Mouse (Mus musculus): Measurements from ENCODE around the gene D10Jhu81e.
A peak's percentile ranks its signal among the peaks of the same experiment; 100 is the strongest.
"Not testable (repeated sequence)": the region's sequence is repeated elsewhere in the genome, so short reads cannot be mapped to it uniquely, and the experiment has no call there.

D10Jhu81e gene

DNA sequence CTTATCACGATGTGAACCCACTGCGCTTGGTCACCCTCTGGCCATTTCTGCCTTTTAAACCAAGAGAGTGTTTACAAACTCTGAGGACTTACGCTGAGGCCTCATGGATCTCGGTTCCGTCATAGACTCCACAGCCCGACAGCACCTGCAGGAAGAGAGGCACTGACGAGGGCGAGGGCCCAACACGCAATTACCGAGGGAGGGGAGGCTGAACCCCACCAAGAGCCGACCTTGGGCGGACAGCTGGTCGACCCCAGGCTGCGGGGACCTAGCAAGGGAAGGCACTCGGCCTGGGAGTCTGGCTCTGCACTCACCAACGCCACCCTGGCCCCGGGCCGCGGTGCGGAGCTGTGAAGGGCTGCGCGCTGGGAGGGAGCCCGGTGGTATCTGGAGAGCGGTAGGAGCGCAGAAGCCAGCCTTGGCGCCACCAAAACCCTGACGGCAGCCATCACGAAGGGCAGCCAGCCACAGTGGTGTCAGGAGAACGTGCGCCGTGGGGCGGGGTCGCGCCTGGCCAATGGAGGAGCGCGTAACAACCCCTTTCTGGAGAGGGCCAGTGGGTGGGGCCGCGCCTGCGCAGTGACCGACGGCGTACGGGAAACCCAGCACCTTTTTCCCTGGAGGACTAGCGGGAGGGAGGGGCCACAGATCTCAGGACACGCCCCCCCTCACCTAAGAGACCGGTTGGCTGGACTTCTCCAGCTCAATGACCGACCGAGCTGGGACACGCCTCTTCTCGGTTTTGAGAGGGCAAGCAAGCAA is at the start of gene D10Jhu81e:
TSS of gene D10Jhu81e (minus strand) at position 502 of the 762 bp plus-strand sequence.
- peaks cover 3% of the 10 kb centered on the region; the same call in 1 of the 2 replicates for H3K36me3 ChIP-seq (ENCODE audit: control insufficient read depth, insufficient read depth, low read length, poor library complexity, severe bottlenecking)
- DNase-seq (ENCODE audit: low read depth, low spot score): peak; percentile 99
- no peaks in the 10 kb centered on the region for H3K27me3 ChIP-seq (ENCODE audit: control insufficient read depth, insufficient read depth, low read length, poor library complexity, severe bottlenecking)

DNA sequence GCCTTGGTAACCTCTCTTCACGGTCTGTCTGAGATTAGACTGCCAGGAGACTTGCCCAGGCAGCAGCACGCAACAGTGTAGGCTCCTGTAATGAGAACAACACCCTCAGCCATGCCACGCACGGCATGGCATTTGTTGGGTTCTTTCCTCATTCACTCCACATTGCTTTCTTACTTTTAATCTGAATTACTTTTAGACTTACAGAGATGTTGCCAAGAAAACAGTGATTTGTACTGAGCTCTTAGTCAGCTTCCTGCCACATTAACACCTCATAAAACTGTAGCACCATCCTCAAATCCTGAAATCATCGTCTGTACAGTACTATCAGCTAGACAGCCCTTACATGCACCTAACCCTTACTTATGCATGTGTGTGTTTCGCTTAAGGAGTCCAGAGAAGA is 49.0 kb upstream of the D10Jhu81e start:
- no peak for DNase-seq (ENCODE audit: low read depth, low spot score)
- no peaks in the 10 kb centered on the region; the same call in 1 of the 2 replicates for H3K27me3 ChIP-seq (ENCODE audit: control insufficient read depth, insufficient read depth, low read length, poor library complexity, severe bottlenecking)

DNA sequence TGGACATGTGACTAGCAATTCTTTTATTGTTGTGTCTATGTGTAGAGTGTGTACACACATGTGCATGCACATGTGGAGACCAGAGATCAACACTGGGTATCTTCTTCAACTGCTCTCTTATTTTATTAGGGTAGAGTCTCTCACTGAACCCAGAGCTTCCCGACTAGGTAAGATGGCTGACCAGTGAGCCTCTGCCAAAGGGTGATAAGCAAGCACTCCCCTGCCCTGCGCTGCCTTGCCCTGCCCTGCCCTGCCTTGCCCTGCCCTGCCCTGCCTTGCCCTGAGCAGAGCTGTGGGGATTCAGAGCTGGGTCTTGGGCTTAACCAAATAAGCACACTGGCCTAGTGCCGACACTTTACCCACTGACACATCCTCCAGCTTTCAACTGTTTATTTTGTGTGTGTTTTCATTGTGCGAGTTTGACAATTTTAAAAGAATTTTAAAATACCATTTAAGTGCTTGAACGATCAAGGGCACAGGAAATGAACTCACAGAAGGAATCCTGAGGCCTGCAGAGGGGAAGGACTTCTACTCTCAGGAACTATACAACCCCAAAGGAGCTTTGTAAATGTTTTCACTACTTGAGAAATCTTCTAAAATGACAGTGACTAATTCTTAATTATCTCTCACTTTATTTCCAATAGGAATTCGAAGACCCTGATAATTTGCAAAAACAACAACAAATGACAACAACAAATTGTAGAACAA is 46.9 kb upstream of the D10Jhu81e start:
- peaks cover 16% of the 10 kb centered on the region for H3K36me3 ChIP-seq (ENCODE audit: control insufficient read depth, insufficient read depth, low read length, poor library complexity, severe bottlenecking)
- H3K27me3 ChIP-seq (ENCODE audit: control insufficient read depth, insufficient read depth, low read length, poor library complexity, severe bottlenecking): no peaks in the 10 kb centered on the region; the same call in 1 of the 2 replicates
- no peak for DNase-seq (ENCODE audit: low read depth, low spot score)

More for the DNA sequence above, 49.0 kb upstream of the D10Jhu81e start:
- H3K36me3 ChIP-seq (ENCODE audit: control insufficient read depth, insufficient read depth, low read length, poor library complexity, severe bottlenecking): peaks cover 13% of the 10 kb centered on the region

GRCm38 (mm10) chr10:78214371-78214770 is 44.8 kb upstream of the D10Jhu81e start:
- H3K27me3 ChIP-seq (ENCODE audit: control insufficient read depth, insufficient read depth, low read length, poor library complexity, severe bottlenecking): no peaks in the 10 kb centered on the region; the same call in 1 of the 2 replicates
- H3K36me3 ChIP-seq (ENCODE audit: control insufficient read depth, insufficient read depth, low read length, poor library complexity, severe bottlenecking): peaks cover 22% of the 10 kb centered on the region
- DNase-seq (ENCODE audit: low read depth, low spot score): no peak

DNA sequence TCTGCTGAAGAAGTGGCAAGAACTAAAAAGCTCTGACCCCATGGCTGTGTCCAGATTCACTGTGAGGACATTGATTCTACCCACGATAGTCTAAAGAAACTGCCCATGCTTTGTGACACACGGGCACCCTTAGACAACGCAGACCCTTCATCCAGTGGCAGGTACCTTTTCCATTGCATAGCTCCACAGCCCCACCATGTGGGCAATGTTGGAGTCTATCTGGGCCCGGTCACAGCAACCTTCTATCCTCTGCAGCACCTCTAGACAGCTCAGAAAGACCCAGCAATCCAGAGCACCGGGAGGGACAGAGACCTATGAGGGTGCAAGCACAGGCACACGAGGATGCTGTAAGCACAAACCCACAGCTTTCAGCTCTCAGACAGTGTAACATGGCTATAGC is 41.7 kb upstream of the D10Jhu81e start:
- Histone ChIP-seq H3K27me3 (ENCODE audit: control insufficient read depth, insufficient read depth, low read length, poor library complexity, severe bottlenecking) (no peaks in the 10 kb centered on the region), H3K36me3 (ENCODE audit: control insufficient read depth, insufficient read depth, low read length, poor library complexity, severe bottlenecking) (peaks cover 16% of the 10 kb centered on the region)
- peak; percentile 54 for DNase-seq (ENCODE audit: low read depth, low spot score)

DNA sequence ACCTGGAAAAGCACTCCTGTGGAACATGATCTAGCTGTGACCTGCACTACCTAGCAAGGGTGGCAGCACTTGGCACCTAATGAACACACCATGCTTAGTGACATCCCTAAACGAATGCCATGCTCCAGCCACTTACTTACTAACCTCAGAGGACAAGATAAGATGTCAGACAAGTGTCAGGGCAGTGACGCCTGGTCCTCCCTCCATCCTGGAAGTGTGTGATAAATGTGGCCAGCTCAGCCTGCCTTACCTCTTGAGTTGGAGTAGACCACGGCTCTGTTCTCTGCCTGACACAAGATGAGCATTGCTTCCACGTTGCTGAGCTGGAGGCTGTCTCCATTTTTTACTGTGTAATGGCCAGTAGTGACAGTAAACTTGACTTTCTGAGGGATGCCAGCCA is 31.6 kb upstream of the D10Jhu81e start:
- Histone ChIP-seq H3K36me3 (ENCODE audit: control insufficient read depth, insufficient read depth, low read length, poor library complexity, severe bottlenecking) (peaks cover 5% of the 10 kb centered on the region), H3K27me3 (ENCODE audit: control insufficient read depth, insufficient read depth, low read length, poor library complexity, severe bottlenecking) (no peaks in the 10 kb centered on the region)
- DNase-seq (ENCODE audit: low read depth, low spot score): no peak

DNA sequence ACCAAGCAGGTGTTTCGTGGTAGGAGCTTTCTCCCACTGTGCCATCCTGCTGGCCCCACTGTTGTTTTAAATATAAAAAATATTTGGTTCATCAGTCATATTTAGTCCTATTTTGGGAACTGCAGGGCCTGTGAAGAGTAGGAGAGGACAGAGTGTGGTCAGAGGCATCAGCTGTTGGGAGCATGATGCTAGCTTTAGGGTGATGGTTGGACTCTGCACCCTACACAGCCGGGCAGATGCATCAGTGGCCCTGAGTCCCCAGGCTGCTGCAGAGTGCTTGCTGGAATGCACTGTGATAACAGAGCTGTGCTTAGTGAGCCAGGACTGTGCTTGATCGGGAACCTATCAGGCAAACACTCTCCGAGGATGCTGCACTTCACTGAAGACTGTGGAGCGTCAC is 23.4 kb upstream of the D10Jhu81e start:
- H3K27me3 ChIP-seq (ENCODE audit: control insufficient read depth, insufficient read depth, low read length, poor library complexity, severe bottlenecking): no peaks in the 10 kb centered on the region
- DNase-seq (ENCODE audit: low read depth, low spot score): no peak
- peaks cover 9% of the 10 kb centered on the region for H3K36me3 ChIP-seq (ENCODE audit: control insufficient read depth, insufficient read depth, low read length, poor library complexity, severe bottlenecking)

DNA sequence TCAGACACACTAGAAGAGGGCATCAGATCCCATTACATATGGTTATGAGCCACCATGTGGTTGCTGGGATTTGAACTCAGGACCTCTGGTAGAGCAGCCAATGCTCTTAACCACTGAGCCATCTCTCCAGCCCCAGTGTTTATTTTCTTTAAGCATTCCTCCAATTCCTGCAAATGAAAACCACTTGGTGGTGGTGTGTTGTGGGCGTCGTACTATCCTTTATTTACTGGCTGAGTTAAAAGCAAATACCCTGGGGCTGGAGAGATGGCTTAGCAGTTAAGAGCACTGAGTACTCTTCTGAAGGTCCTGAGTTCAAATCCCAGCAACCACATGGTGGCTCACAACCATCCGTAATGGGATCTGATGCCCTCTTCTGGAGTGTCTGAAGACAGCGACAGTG is 16.5 kb upstream of the D10Jhu81e start:
- DNase-seq (ENCODE audit: low read depth, low spot score): not testable (repeated sequence)

GRCm38 (mm10) chr10:78185381-78185725 is 15.8 kb upstream of the D10Jhu81e start:
- DNase-seq (ENCODE audit: low read depth, low spot score): no peak
- Histone ChIP-seq H3K36me3 (ENCODE audit: control insufficient read depth, insufficient read depth, low read length, poor library complexity, severe bottlenecking) (peaks cover 10% of the 10 kb centered on the region), H3K27me3 (ENCODE audit: control insufficient read depth, insufficient read depth, low read length, poor library complexity, severe bottlenecking) (no peaks in the 10 kb centered on the region)

More for the DNA sequence above, 16.5 kb upstream of the D10Jhu81e start:
- not testable (repeated sequence) for H3K36me3 ChIP-seq (ENCODE audit: control insufficient read depth, insufficient read depth, low read length, poor library complexity, severe bottlenecking); H3K27me3 ChIP-seq (ENCODE audit: control insufficient read depth, insufficient read depth, low read length, poor library complexity, severe bottlenecking)

DNA sequence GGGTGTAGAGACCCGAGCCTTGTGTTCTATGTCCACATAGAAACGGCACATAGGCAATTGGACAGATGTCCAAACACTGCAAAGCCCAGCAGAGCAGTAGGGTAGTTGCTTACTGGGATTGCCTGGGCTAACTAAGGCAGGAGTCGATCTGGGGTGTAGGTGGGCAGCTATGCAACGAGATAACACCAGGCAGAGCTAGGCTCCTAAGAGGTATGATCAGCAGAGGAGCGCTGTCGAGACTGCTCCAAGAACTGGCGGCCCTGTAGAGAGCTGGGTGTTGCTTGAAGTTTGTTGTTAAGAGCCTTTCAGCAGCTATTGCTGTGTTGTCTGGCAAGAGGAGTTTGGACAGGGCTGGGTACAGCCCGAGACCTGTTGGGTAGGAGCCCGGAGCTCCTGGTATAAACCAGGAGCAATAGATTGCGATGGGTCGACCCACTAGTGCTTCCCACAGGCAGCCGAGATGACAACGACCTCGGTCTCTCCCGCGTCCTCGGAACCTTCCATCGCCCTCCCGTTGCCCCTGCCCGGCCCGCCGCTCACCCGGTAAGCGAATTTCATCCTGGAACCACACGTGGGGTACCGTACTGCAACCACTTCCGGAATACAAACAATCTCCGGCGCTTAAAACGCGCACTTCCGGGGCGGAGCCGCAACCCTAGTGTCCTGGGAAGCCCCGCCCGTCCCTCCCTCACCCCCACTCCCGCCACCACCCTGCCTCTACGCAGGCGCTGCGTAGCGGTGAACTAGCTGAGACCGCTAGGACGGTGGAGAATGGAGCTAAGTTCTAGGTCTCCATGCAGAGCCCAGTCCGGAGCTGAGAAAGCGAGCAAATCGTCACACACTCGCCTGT is 15.2 kb upstream of the D10Jhu81e start, which contains the start of gene Pwp2:
TSS of gene Pwp2 (minus strand) at position 619 of the 850 bp plus-strand sequence.
- DNase-seq (ENCODE audit: low read depth, low spot score): peak; percentile 96
- H3K36me3 ChIP-seq (ENCODE audit: control insufficient read depth, insufficient read depth, low read length, poor library complexity, severe bottlenecking): peaks cover 11% of the 10 kb centered on the region
- H3K27me3 ChIP-seq (ENCODE audit: control insufficient read depth, insufficient read depth, low read length, poor library complexity, severe bottlenecking): no peaks in the 10 kb centered on the region

- no peaks in the 10 kb centered on the region for H3K27me3 ChIP-seq (ENCODE audit: control insufficient read depth, insufficient read depth, low read length, poor library complexity, severe bottlenecking)
- DNase-seq (ENCODE audit: low read depth, low spot score): no peak
- H3K36me3 ChIP-seq (ENCODE audit: control insufficient read depth, insufficient read depth, low read length, poor library complexity, severe bottlenecking): peaks cover 15% of the 10 kb centered on the region
These were observed 14.0 kb upstream of the D10Jhu81e start for GRCm38 (mm10) chr10:78183577-78183976.

- Histone ChIP-seq H3K27me3 (ENCODE audit: control insufficient read depth, insufficient read depth, low read length, poor library complexity, severe bottlenecking) (no peaks in the 10 kb centered on the region), H3K36me3 (ENCODE audit: control insufficient read depth, insufficient read depth, low read length, poor library complexity, severe bottlenecking) (peaks cover 15% of the 10 kb centered on the region)
- DNase-seq (ENCODE audit: low read depth, low spot score): no peak
These were observed 12.7 kb upstream of the D10Jhu81e start for GRCm38 (mm10) chr10:78182321-78182720.

GRCm38 (mm10) chr10:78174474-78174873 is 4.9 kb upstream of the D10Jhu81e start:
- Histone ChIP-seq H3K27me3 (ENCODE audit: control insufficient read depth, insufficient read depth, low read length, poor library complexity, severe bottlenecking) (no peaks in the 10 kb centered on the region), H3K36me3 (ENCODE audit: control insufficient read depth, insufficient read depth, low read length, poor library complexity, severe bottlenecking) (peaks cover 8% of the 10 kb centered on the region)
- DNase-seq (ENCODE audit: low read depth, low spot score): no peak

DNA sequence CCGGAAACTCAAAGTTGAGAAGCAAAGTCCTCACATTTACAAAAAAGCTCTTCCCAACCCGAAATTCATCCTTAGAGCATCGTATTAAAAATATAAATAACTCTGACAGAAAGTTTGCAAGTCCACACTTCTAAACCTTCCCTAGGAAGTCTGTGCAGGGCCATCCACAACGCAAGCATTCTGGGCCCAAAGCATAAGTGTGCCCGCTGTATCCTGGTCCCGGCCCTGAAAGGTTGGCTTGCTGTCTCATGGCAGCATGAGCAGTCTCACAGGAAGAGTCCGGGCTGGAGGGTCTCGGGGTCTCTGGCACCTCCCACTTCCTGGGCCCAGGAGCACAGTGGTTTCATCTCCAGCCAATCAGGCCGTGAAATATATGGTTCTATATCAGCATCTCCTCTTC is 2.0 kb upstream of the D10Jhu81e start:
- Histone ChIP-seq H3K36me3 (ENCODE audit: control insufficient read depth, insufficient read depth, low read length, poor library complexity, severe bottlenecking) (peaks cover 4% of the 10 kb centered on the region; the same call in 1 of the 2 replicates), H3K27me3 (ENCODE audit: control insufficient read depth, insufficient read depth, low read length, poor library complexity, severe bottlenecking) (no peaks in the 10 kb centered on the region)
- no peak for DNase-seq (ENCODE audit: low read depth, low spot score)

Measured in splenic B cell, adult 2 months (primary cell).